Mouse (Mus musculus) erythroblast, adult 5-6 weeks (primary cell): ENCODE measurements around the gene Klk1b9. TPM values are rescaled to one million over a fixed set of nuclear protein-coding genes. Genes with fewer than 3 reads are reported as not detected.

Source experiments
- total RNA-seq, 2 experiments: library from RNA; stranded (forward) in 1 of 2; stranded (reverse) in 1 of 2; fragments of 150-400 nt in 1 of 2; fragments of 200-764, 138-1000 nt in 1 of 2; gene quantifications; 2 replicates each; pipeline versions ENCODE4 v1.2.3 to v1.2.4; 2015 to 2017; ENCODE audit warnings: low replicate concordance in 2 of 2

Klk1b9 gene
- total RNA-seq, 2 experiments from 2014 or later, result not detected

Other genes with a start within 250 kb of the Klk1b9 start
- gene Klk12, start 207.2 kb upstream of the Klk1b9 start, total RNA-seq (2015; ENCODE audit: low replicate concordance), result not detected in 2 replicates
- gene Klk12, start 207.2 kb upstream of the Klk1b9 start, total RNA-seq (2017; ENCODE audit: low replicate concordance), result not detected in 2 replicates
- not detected in 2 replicates for gene Klk11, start 201.5 kb upstream of the Klk1b9 start, total RNA-seq (2015; ENCODE audit: low replicate concordance)
- gene Klk11, start 201.5 kb upstream of the Klk1b9 start, total RNA-seq (2017; ENCODE audit: low replicate concordance), result not detected in 2 replicates
- not detected in 2 replicates for gene Klk10, start 195.0 kb upstream of the Klk1b9 start, total RNA-seq (2015; ENCODE audit: low replicate concordance)
- gene Klk10, start 195.0 kb upstream of the Klk1b9 start, total RNA-seq (2017; ENCODE audit: low replicate concordance), result not detected in 2 replicates
- not detected in 2 replicates for gene Klk9, start 184.2 kb upstream of the Klk1b9 start, total RNA-seq (2015; ENCODE audit: low replicate concordance)
- gene Klk9, start 184.2 kb upstream of the Klk1b9 start, total RNA-seq (2017; ENCODE audit: low replicate concordance), result not detected in 2 replicates
- 6.1 TPM in 1 of 2 replicates, not detected in the other for gene Klk8, start 178.5 kb upstream of the Klk1b9 start, total RNA-seq (2015; ENCODE audit: low replicate concordance)
- gene Klk8, start 178.5 kb upstream of the Klk1b9 start, total RNA-seq (2017; ENCODE audit: low replicate concordance), result 0.56 and 8.3 TPM in 2 replicates
- not detected in 2 replicates for gene Klk7, start 164.8 kb upstream of the Klk1b9 start, total RNA-seq (2015; ENCODE audit: low replicate concordance)
- not detected in 2 replicates for gene Klk7, start 164.8 kb upstream of the Klk1b9 start, total RNA-seq (2017; ENCODE audit: low replicate concordance)
- gene Klk6, start 151.6 kb upstream of the Klk1b9 start, total RNA-seq (2015; ENCODE audit: low replicate concordance), result not detected in 2 replicates
- gene Klk6, start 151.6 kb upstream of the Klk1b9 start, total RNA-seq (2017; ENCODE audit: low replicate concordance), result not detected in 2 replicates
- gene Klk5, start 134.1 kb upstream of the Klk1b9 start, total RNA-seq (2015; ENCODE audit: low replicate concordance), result not detected in 2 replicates
- not detected in 2 replicates for gene Klk5, start 134.1 kb upstream of the Klk1b9 start, total RNA-seq (2017; ENCODE audit: low replicate concordance)
- not detected in 2 replicates for gene Klk4, start 94.9 kb upstream of the Klk1b9 start, total RNA-seq (2015; ENCODE audit: low replicate concordance)
- gene Klk4, start 94.9 kb upstream of the Klk1b9 start, total RNA-seq (2017; ENCODE audit: low replicate concordance), result not detected in 2 replicates
- gene Klk15, start 42.3 kb upstream of the Klk1b9 start, total RNA-seq (2015; ENCODE audit: low replicate concordance), result not detected in 2 replicates
- gene Klk15, start 42.3 kb upstream of the Klk1b9 start, total RNA-seq (2017; ENCODE audit: low replicate concordance), result not detected in 2 replicates
- gene Klk1b8, start 25.4 kb upstream of the Klk1b9 start, total RNA-seq (2015; ENCODE audit: low replicate concordance), result not detected in 2 replicates
- not detected in 2 replicates for gene Klk1b8, start 25.4 kb upstream of the Klk1b9 start, total RNA-seq (2017; ENCODE audit: low replicate concordance)
- not detected in 2 replicates for gene Klk1b1, start 9.3 kb upstream of the Klk1b9 start, total RNA-seq (2015; ENCODE audit: low replicate concordance)
- gene Klk1b1, start 9.3 kb upstream of the Klk1b9 start, total RNA-seq (2017; ENCODE audit: low replicate concordance), result not detected in 2 replicates
- not detected in 2 replicates for gene Klk1b11, start 19.8 kb downstream of the Klk1b9 start, total RNA-seq (2015; ENCODE audit: low replicate concordance)
- gene Klk1b11, start 19.8 kb downstream of the Klk1b9 start, total RNA-seq (2017; ENCODE audit: low replicate concordance), result not detected in 2 replicates
- gene Klk1b26, start 36.1 kb downstream of the Klk1b9 start, total RNA-seq (2015; ENCODE audit: low replicate concordance), result not detected in 2 replicates
- gene Klk1b26, start 36.1 kb downstream of the Klk1b9 start, total RNA-seq (2017; ENCODE audit: low replicate concordance), result not detected in 2 replicates
- not detected in 2 replicates for gene Klk1b27, start 76.2 kb downstream of the Klk1b9 start, total RNA-seq (2015; ENCODE audit: low replicate concordance)
- not detected in 2 replicates for gene Klk1b27, start 76.2 kb downstream of the Klk1b9 start, total RNA-seq (2017; ENCODE audit: low replicate concordance)
- not detected in 2 replicates for gene Klk1b21, start 126.3 kb downstream of the Klk1b9 start, total RNA-seq (2015; ENCODE audit: low replicate concordance)
- not detected in 2 replicates for gene Klk1b21, start 126.3 kb downstream of the Klk1b9 start, total RNA-seq (2017; ENCODE audit: low replicate concordance)
- gene Klk1b22, start 136.6 kb downstream of the Klk1b9 start, total RNA-seq (2015; ENCODE audit: low replicate concordance), result not detected in 2 replicates
- not detected in 2 replicates for gene Klk1b22, start 136.6 kb downstream of the Klk1b9 start, total RNA-seq (2017; ENCODE audit: low replicate concordance)
- gene Klk1b16, start 160.7 kb downstream of the Klk1b9 start, total RNA-seq (2015; ENCODE audit: low replicate concordance), result not detected in 2 replicates
- not detected in 2 replicates for gene Klk1b16, start 160.7 kb downstream of the Klk1b9 start, total RNA-seq (2017; ENCODE audit: low replicate concordance)
- gene Klk1b24, start 212.2 kb downstream of the Klk1b9 start, total RNA-seq (2015; ENCODE audit: low replicate concordance), result not detected in 2 replicates
- gene Klk1b24, start 212.2 kb downstream of the Klk1b9 start, total RNA-seq (2017; ENCODE audit: low replicate concordance), result not detected in 2 replicates
- gene Klk1b3, start 222.1 kb downstream of the Klk1b9 start, total RNA-seq (2015; ENCODE audit: low replicate concordance), result not detected in 2 replicates
- gene Klk1b3, start 222.1 kb downstream of the Klk1b9 start, total RNA-seq (2017; ENCODE audit: low replicate concordance), result not detected in 2 replicates
- gene Klk1b4, start 231.4 kb downstream of the Klk1b9 start, total RNA-seq (2015; ENCODE audit: low replicate concordance), result not detected in 2 replicates
- gene Klk1b4, start 231.4 kb downstream of the Klk1b9 start, total RNA-seq (2017; ENCODE audit: low replicate concordance), result not detected in 2 replicates
- gene Klk1b5, start 239.9 kb downstream of the Klk1b9 start, total RNA-seq (2015; ENCODE audit: low replicate concordance), result not detected in 2 replicates
- not detected in 2 replicates for gene Klk1b5, start 239.9 kb downstream of the Klk1b9 start, total RNA-seq (2017; ENCODE audit: low replicate concordance)
- gene Klk1, start 249.3 kb downstream of the Klk1b9 start, total RNA-seq (2015; ENCODE audit: low replicate concordance), result not detected in 2 replicates
- not detected in 2 replicates for gene Klk1, start 249.3 kb downstream of the Klk1b9 start, total RNA-seq (2017; ENCODE audit: low replicate concordance)